Mouse (Mus musculus): ENCODE measurements around the gene Vwde. TPM values are rescaled to one million over a fixed set of nuclear protein-coding genes. Genes with fewer than 3 reads are reported as not detected.

The Vwde gene
- total RNA-seq (2014; fragmentation: Nextera tagmentation) = not detected in 2 replicates
- 0.22 and 0.35 TPM in 2 replicates for total RNA-seq (2017)
- not detected in 2 replicates for polyA plus RNA-seq (2012)

GRCm38 (mm10) chr6:13224596-13225227 is at the start of gene Vwde:
TSS of gene Vwde (minus strand) at chr6:13224965.
- Histone ChIP-seq H3K27me3 (ENCODE audit: insufficient read depth, low read length) (no peaks in the 10 kb centered on the region; the same call in 1 of the 2 replicates), H3K9me3 (replicated peaks) (no peaks in the 10 kb centered on the region), H3K4me3 (ENCODE audit: low read depth, low read length) (no peak within 1 kb of the TSS), H3K4me1 (ENCODE audit: insufficient read depth, low read depth, low read length) (no peaks in the 10 kb centered on the region), H3K36me3 (replicated peaks) (no peaks in the 10 kb centered on the region)
- ATAC-seq (ENCODE audit: extremely low read depth, insufficient number of reproducible peaks, low FRiP score, poor library complexity, severe bottlenecking) (no peak), DNase-seq (ENCODE audit: low spot score) (no peak)
- TF ChIP-seq GATA1 (IDR thresholded peaks at IDR 0.05; ENCODE audit: borderline replicate concordance, low read length) (no peak), CTCF (IDR thresholded peaks at IDR 0.05; ENCODE audit: low read depth, low read length) (no peak), TAL1 (conservative IDR thresholded peaks at IDR 0.05; ENCODE audit: low read depth, low read length) (no peak), POLR2AphosphoS5 (IDR thresholded peaks at IDR 0.05; ENCODE audit: insufficient replicate concordance, low read depth, low read length) (no peak), GATA2 (IDR thresholded peaks at IDR 0.05; ENCODE audit: borderline replicate concordance, low read depth, low read length) (no peak)

GRCm38 (mm10) chr6:13255341-13255740 is 30.6 kb upstream of the Vwde start:
- Histone ChIP-seq H3K27me3 (ENCODE audit: insufficient read depth, low read length) (no peaks in the 10 kb centered on the region), H3K36me3 (replicated peaks) (no peaks in the 10 kb centered on the region), H3K9me3 (replicated peaks) (no peaks in the 10 kb centered on the region), H3K4me1 (ENCODE audit: insufficient read depth, low read depth, low read length) (no peaks in the 10 kb centered on the region), H3K4me3 (ENCODE audit: low read depth, low read length) (no peak overlapping the region)
- DNase-seq (ENCODE audit: low spot score) (no peak), ATAC-seq (ENCODE audit: extremely low read depth, insufficient number of reproducible peaks, low FRiP score, poor library complexity, severe bottlenecking) (no peak)
- TF ChIP-seq GATA1 (IDR thresholded peaks at IDR 0.05; ENCODE audit: borderline replicate concordance, low read length) = no peak
- no peak for TF ChIP-seq TAL1 (conservative IDR thresholded peaks at IDR 0.05; ENCODE audit: low read depth, low read length)
- TF ChIP-seq POLR2AphosphoS5 (IDR thresholded peaks at IDR 0.05; ENCODE audit: insufficient replicate concordance, low read depth, low read length) = no peak
- TF ChIP-seq CTCF (IDR thresholded peaks at IDR 0.05; ENCODE audit: low read depth, low read length) = no peak
- no peak for TF ChIP-seq GATA2 (IDR thresholded peaks at IDR 0.05; ENCODE audit: borderline replicate concordance, low read depth, low read length)

- ATAC-seq (ENCODE audit: extremely low read depth, insufficient number of reproducible peaks, low FRiP score, poor library complexity, severe bottlenecking) (no peak), DNase-seq (ENCODE audit: low spot score) (no peak)
- no peaks in the 10 kb centered on the region for H3K36me3 ChIP-seq (replicated peaks)
Measured at GRCm38 (mm10) chr6:13248317-13248969, 23.7 kb upstream of the Vwde start.

GRCm38 (mm10) chr6:13206157-13206556 is 18.6 kb downstream of the Vwde start:
- H3K9me3 ChIP-seq (replicated peaks) = no peaks in the 10 kb centered on the region
- H3K4me1 ChIP-seq (ENCODE audit: insufficient read depth, low read depth, low read length) = no peaks in the 10 kb centered on the region
- no peak for ATAC-seq (ENCODE audit: extremely low read depth, insufficient number of reproducible peaks, low FRiP score, poor library complexity, severe bottlenecking)

More at GRCm38 (mm10) chr6:13248317-13248969, 23.7 kb upstream of the Vwde start:
- Histone ChIP-seq H3K4me3 (ENCODE audit: low read depth, low read length) (no peak overlapping the region), H3K27me3 (ENCODE audit: insufficient read depth, low read length) (no peaks in the 10 kb centered on the region), H3K9me3 (replicated peaks) (no peaks in the 10 kb centered on the region), H3K4me1 (ENCODE audit: insufficient read depth, low read depth, low read length) (no peaks in the 10 kb centered on the region)
- TF ChIP-seq TAL1 (conservative IDR thresholded peaks at IDR 0.05; ENCODE audit: low read depth, low read length) (no peak), CTCF (IDR thresholded peaks at IDR 0.05; ENCODE audit: low read depth, low read length) (peak; percentile 38)

GRCm38 (mm10) chr6:13197486-13197885 is 27.3 kb downstream of the Vwde start:
- H3K36me3 ChIP-seq (replicated peaks) = no peaks in the 10 kb centered on the region
- no peaks in the 10 kb centered on the region for H3K4me1 ChIP-seq (ENCODE audit: insufficient read depth, low read depth, low read length)
- ATAC-seq (ENCODE audit: extremely low read depth, insufficient number of reproducible peaks, low FRiP score, poor library complexity, severe bottlenecking) = no peak
- DNase-seq (ENCODE audit: low spot score) = no peak
- H3K9me3 ChIP-seq (replicated peaks) = no peaks in the 10 kb centered on the region
- no peaks in the 10 kb centered on the region for H3K27me3 ChIP-seq (ENCODE audit: insufficient read depth, low read length)
- H3K4me3 ChIP-seq (ENCODE audit: low read depth, low read length) = no peak overlapping the region
- TF ChIP-seq POLR2AphosphoS5 (IDR thresholded peaks at IDR 0.05; ENCODE audit: insufficient replicate concordance, low read depth, low read length) (no peak), GATA1 (IDR thresholded peaks at IDR 0.05; ENCODE audit: borderline replicate concordance, low read length) (no peak), CTCF (IDR thresholded peaks at IDR 0.05; ENCODE audit: low read depth, low read length) (no peak), TAL1 (conservative IDR thresholded peaks at IDR 0.05; ENCODE audit: low read depth, low read length) (no peak), GATA2 (IDR thresholded peaks at IDR 0.05; ENCODE audit: borderline replicate concordance, low read depth, low read length) (no peak)

More at GRCm38 (mm10) chr6:13206157-13206556, 18.6 kb downstream of the Vwde start:
- no peak overlapping the region for H3K4me3 ChIP-seq (ENCODE audit: low read depth, low read length)
- no peak for DNase-seq (ENCODE audit: low spot score)
- no peak for TF ChIP-seq CTCF (IDR thresholded peaks at IDR 0.05; ENCODE audit: low read depth, low read length)
- no peaks in the 10 kb centered on the region for H3K27me3 ChIP-seq (ENCODE audit: insufficient read depth, low read length)
- H3K36me3 ChIP-seq (replicated peaks) = no peaks in the 10 kb centered on the region

GRCm38 (mm10) chr6:13186836-13187235 is 37.9 kb downstream of the Vwde start:
- H3K4me1 ChIP-seq (ENCODE audit: insufficient read depth, low read depth, low read length) = no peaks in the 10 kb centered on the region
- TF ChIP-seq GATA1 (IDR thresholded peaks at IDR 0.05; ENCODE audit: borderline replicate concordance, low read length) = no peak
- TF ChIP-seq CTCF (IDR thresholded peaks at IDR 0.05; ENCODE audit: low read depth, low read length) = no peak
- no peaks in the 10 kb centered on the region for H3K27me3 ChIP-seq (ENCODE audit: insufficient read depth, low read length)
- DNase-seq (ENCODE audit: low spot score) (no peak), ATAC-seq (ENCODE audit: extremely low read depth, insufficient number of reproducible peaks, low FRiP score, poor library complexity, severe bottlenecking) (no peak)
- H3K36me3 ChIP-seq (replicated peaks) = no peaks in the 10 kb centered on the region
- no peak overlapping the region for H3K4me3 ChIP-seq (ENCODE audit: low read depth, low read length)
- no peaks in the 10 kb centered on the region for H3K9me3 ChIP-seq (replicated peaks)
